Mouse (Mus musculus): ENCODE measurements around the gene Clptm1.

DNA sequence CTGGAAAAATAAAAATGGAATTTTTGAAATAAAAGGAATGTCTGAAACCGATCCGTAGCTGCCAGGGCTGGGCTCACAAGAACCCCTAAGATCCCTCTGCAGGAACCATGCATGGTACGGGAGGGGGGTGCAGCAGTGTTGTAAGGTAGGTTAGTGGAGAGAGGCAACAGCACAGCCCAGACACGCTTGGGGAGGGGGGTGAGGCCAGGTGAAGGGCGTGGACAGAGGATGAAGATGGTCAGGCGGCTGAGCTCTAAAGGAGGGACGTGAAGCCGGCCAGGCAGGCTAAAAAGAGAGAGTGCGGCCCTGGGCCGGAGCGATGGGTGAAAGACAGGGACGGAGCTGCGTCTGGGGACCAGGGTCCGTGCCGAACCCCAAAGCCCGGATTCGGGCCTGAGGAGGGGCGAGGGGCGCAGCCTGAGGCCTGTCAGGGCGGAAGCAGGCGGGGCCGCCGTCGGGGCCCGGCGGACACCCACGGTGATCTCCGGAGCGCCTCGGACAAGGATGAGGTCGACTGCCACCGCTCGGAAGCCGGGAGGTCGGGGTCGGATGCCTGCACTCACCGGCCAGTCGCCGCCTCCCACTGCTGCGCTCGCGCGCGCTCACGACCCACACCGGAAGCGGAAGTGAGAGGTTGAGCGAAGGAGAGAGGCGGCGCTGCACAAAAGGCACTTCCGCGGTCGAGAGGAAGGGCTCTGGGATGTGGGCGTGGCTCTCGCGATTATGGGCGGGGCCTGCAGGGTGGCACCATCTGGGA, 60.8 kb downstream of the Clptm1 start, which contains the start of gene Clasrp:
- no peak for TF ChIP-seq CTCF (IDR thresholded peaks at IDR 0.05; ENCODE audit: control insufficient read depth, insufficient read depth, insufficient read length)
- TF ChIP-seq CEBPB (IDR thresholded peaks at IDR 0.05; ENCODE audit: low read depth): no peak
- TF ChIP-seq MYOD1 (IDR thresholded peaks at IDR 0.05; ENCODE audit: control insufficient read depth, insufficient read length, low read depth): no peak
- no peak for TF ChIP-seq USF1 (IDR thresholded peaks at IDR 0.05; ENCODE audit: low read depth)

Data from C2C12 (cell line).